Mouse (Mus musculus) brain, embryonic 14.5 days (tissue): ENCODE results near the gene Slc25a38.

Experiments
- CTCF ChIP-seq: fragments of 200-500 bp; IDR thresholded peaks from 2 replicates; pipeline ENCODE4 v1.5.1; 2012; ENCODE audit warnings: inconsistent platforms, mild to moderate bottlenecking, moderate library complexity, borderline replicate concordance; ENCODE audit not compliant: insufficient read depth, insufficient read length; ENCODE audit errors: extremely low read depth
- POLR2A ChIP-seq: fragments of 200-500 bp; IDR thresholded peaks from 2 replicates; pipeline ENCODE4 v1.6.1; 2012; ENCODE audit warnings: mild to moderate bottlenecking, inconsistent platforms, borderline replicate concordance; ENCODE audit not compliant: poor library complexity, insufficient read depth, insufficient read length, severe bottlenecking; ENCODE audit errors: extremely low read depth

DNA sequence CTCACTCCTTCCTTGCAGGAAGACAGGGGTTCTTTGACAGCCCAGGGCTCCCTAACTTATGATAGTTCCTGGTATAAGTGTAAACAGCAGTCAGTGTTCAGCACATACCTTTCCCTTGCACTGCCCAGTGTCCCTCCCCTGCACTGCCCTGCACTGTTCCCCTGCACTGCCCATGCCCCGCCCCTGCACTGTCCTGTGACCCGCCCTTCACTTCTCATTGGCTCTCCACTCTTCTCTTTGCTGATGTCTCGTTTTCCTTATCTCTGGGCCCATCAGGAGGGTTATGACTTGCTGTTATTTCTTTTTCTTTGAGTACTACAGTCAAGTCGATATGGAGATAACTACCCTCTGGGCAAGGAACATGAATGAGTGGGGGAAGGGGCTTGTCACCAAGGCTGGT lies 47.9 kb downstream of the Slc25a38 start:
- TF ChIP-seq POLR2A, result no peak
- no peak for TF ChIP-seq CTCF
